Mouse (Mus musculus) liver, postnatal 0 days (tissue): ENCODE results near the gene Yeats4.

Experiments
- CTCF ChIP-seq: sonication (generic); IDR thresholded peaks from 2 replicates; pipeline ENCODE4 v1.5.1; 2016; ENCODE audit warnings: antibody characterized with exemption, low read depth
- EP300 ChIP-seq: IDR thresholded peaks from 2 replicates; pipeline ENCODE4 v1.6.1; 2016; ENCODE audit warnings: antibody characterized with exemption, low read depth, mild to moderate bottlenecking

DNA sequence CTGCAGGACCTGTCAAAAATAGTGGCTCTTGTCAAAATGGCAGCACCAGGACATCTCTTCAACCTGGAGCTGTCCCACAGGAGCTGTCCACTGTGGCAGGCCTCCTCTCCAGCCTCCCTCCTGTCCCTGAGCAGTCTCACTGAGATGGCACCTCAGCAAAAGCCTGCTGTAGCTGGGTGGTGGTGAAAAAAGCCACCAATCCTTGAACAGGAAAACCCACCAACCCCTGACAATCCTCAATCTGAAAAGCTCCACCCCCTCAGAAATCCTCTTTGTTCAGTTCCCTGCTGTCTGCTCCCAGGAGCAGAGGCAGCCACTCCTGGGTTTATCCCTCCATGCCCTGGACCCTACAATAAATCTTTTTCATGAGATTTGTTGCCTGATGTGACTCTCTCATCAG is 35.6 kb upstream of the Yeats4 start:
- TF ChIP-seq CTCF (no peak), EP300 (no peak)
